8 mouse cellular contexts compared by ENCODE assay signal in the genomic region with DNA sequence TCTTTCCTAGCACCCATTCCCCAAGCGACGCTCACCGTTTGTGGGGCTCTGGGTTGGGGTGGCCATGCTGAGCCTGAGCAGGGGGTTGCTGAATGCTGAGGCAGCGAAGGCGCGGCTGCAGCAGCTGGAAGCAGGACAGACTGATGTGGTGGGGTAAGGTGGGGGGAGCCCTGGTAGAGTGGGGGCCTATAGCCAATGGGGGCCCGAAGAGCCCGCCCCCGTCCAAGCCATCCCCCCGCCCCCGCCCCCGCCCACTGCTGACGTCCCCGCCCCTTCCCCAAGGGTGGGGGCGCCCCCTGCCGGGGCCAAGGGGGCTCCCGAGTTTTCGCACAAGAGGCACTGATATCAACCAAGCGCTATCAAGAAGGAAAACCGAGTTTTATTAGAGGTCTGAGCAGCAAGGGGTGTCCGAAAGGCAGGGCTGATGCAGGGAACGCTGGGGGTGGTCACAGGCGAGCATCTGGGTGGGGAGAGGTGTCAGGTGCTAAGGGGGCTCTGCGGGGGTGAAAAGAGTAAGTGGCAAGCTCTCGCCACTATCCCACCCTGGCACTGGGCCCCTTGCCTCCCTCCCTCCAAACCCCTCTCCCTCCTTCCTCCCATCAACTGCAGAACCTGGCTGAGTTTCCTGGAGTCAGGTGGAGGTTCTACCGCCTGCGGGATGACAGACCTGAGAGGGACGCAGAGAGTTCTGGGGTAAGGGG. TPM values are rescaled to one million over a fixed set of nuclear protein-coding genes. Genes with fewer than 3 reads are reported as not detected.
DNase-seq lines count a peak whose midpoint lies in the region; ATAC-seq lines count a peak whose summit lies in the region.

Gene Fxyd7 (minus strand): TSS at position 147 of the 701 bp plus-strand sequence.

- H3K4me3 ChIP-seq in megakaryocyte, embryonic 14.5 days (replicated peaks): peak within 1 kb of the TSS; percentile 82
- peak within 1 kb of the TSS; percentile 42 for H3K4me3 ChIP-seq in hindbrain, embryonic 13.5 days
- H3K4me3 ChIP-seq in liver, embryonic 15.5 days (replicated peaks): no peak within 1 kb of the TSS

- peak within 1 kb of the TSS; percentile 77 for H3K27ac ChIP-seq in hindbrain, embryonic 13.5 days
- H3K27ac ChIP-seq in liver, embryonic 15.5 days (replicated peaks): no peak within 1 kb of the TSS

- DNase-seq in cerebellum, adult 11 months: peak; percentile 49
- DNase-seq in cerebellum, postnatal 4 days (ENCODE audit: low spot score in 2 of 2): no peak
- DNase-seq in adrenal gland, postnatal 10 days: no peak
- no peak for DNase-seq in urinary bladder, postnatal 25 days (ENCODE audit: low spot score)

- H3K9me3 ChIP-seq in megakaryocyte, embryonic 14.5 days: no peaks in the 10 kb centered on the region; the same call in 1 of the 2 replicates
- H3K9me3 ChIP-seq in hindbrain, embryonic 13.5 days: no peaks in the 10 kb centered on the region
- no peaks in the 10 kb centered on the region for H3K9me3 ChIP-seq in liver, embryonic 15.5 days (replicated peaks)

- H3K27me3 ChIP-seq in megakaryocyte, embryonic 14.5 days (replicated peaks): peaks cover 91% of the 10 kb centered on the region
- peaks cover 70% of the 10 kb centered on the region for H3K27me3 ChIP-seq in hindbrain, embryonic 13.5 days
- H3K27me3 ChIP-seq in liver, embryonic 15.5 days: peaks cover 50% of the 10 kb centered on the region

- WGBS in hindbrain, embryonic 13.5 days: 1% methylated on average over 27 of the region's 28 CpGs
- WGBS in liver, embryonic 15.5 days (ENCODE audit: insufficient replicate concordance): 3% methylated on average over 27 of the region's 28 CpGs

- H3K4me1 ChIP-seq in megakaryocyte, embryonic 14.5 days: peaks cover 54% of the 10 kb centered on the region
- peaks cover 58% of the 10 kb centered on the region for H3K4me1 ChIP-seq in hindbrain, embryonic 13.5 days (replicated peaks)
- peaks cover 29% of the 10 kb centered on the region for H3K4me1 ChIP-seq in liver, embryonic 15.5 days (replicated peaks)

- H3K4me2 ChIP-seq in hindbrain, embryonic 13.5 days: peak within 1 kb of the TSS; percentile 62
- H3K4me2 ChIP-seq in liver, embryonic 15.5 days: peak within 1 kb of the TSS; percentile 23; the same call in 1 of the 2 replicates

- ATAC-seq in megakaryocyte, adult 5-6 weeks (ENCODE audit: poor library complexity, severe bottlenecking): no peak
- ATAC-seq in hindbrain, embryonic 13.5 days (ENCODE audit: low FRiP score): peak; percentile 21
- ATAC-seq in liver, embryonic 15.5 days (ENCODE audit: insufficient read depth): no peak

- H3K9ac ChIP-seq in hindbrain, embryonic 13.5 days: peak within 1 kb of the TSS; percentile 69
- H3K9ac ChIP-seq in liver, embryonic 15.5 days: no peak within 1 kb of the TSS

- no peaks in the 10 kb centered on the region for H3K36me3 ChIP-seq in megakaryocyte, embryonic 14.5 days (replicated peaks; ENCODE audit: low read length)
- H3K36me3 ChIP-seq in hindbrain, embryonic 13.5 days: no peaks in the 10 kb centered on the region
- H3K36me3 ChIP-seq in liver, embryonic 15.5 days (replicated peaks): no peaks in the 10 kb centered on the region

RNA-seq across cellular contexts. Expression of gene Fxyd7, which starts in this region (rescaled TPM):
- 1.0 TPM in 1 of 2 replicates, not detected in the other for polyA plus RNA-seq in megakaryocyte, embryonic 14.5 days (2012; ENCODE audit: insufficient read depth, low replicate concordance)
- total RNA-seq in megakaryocyte, adult 5-6 weeks (2015): not detected in 2 replicates
- total RNA-seq in megakaryocyte, adult 5-6 weeks (2017): 0.51 TPM in 1 of 2 replicates, not detected in the other
- 108 and 116 TPM in 2 replicates for polyA plus RNA-seq in hindbrain, embryonic 13.5 days (2015; fragmentation: Nextera tagmentation; extraction: Ambion mirVana)
- 0.17 and 0.26 TPM in 2 replicates for polyA plus RNA-seq in liver, embryonic 15.5 days (2015; fragmentation: Nextera tagmentation; extraction: Ambion mirVana)
- 10 to 100 TPM in 1 of 2 experiments, 1 to 10 TPM in 1; 7.5 to 18.2 TPM for total RNA-seq in adrenal gland, postnatal 10 days (2021)

Comparison
In these comparisons a context has a peak if more than half of its experiments do, and no peak if none do; other contexts are left out.
1. RNA of gene Fxyd7 (total RNA-seq): 7.5 to 18.2 TPM in adrenal gland, postnatal 10 days; 0.51 TPM in megakaryocyte, adult 5-6 weeks; every median in the first group is over 4 times any median in the second.
2. RNA of gene Fxyd7 (polyA plus RNA-seq): 108 to 116 TPM in hindbrain, embryonic 13.5 days; 1.0 TPM in megakaryocyte, embryonic 14.5 days and 0.17 to 0.26 TPM in liver, embryonic 15.5 days; every median in the first group is over 10 times any median in the second.